Mouse (Mus musculus) erythroblast, embryonic 14.5 days (primary cell): ENCODE results near the gene Tulp2. TPM values are rescaled to one million over a fixed set of nuclear protein-coding genes. Genes with fewer than 3 reads are reported as not detected.
"Not testable (repeated sequence)": the region's sequence is repeated elsewhere in the genome, so short reads cannot be mapped to it uniquely, and the experiment has no call there.

Source experiments
- H3K27me3 ChIP-seq: 2 replicates; pipeline ENCODE4 v1.6.1; 2012; ENCODE audit warnings: inconsistent platforms; ENCODE audit not compliant: control insufficient read depth
- H3K36me3 ChIP-seq: 2 replicates; pipeline ENCODE4 v1.6.1; 2012; ENCODE audit warnings: mild to moderate bottlenecking, inconsistent platforms; ENCODE audit not compliant: control insufficient read depth
- H3K4me1 ChIP-seq: 2 replicates; pipeline ENCODE4 v1.6.1; 2012; ENCODE audit warnings: inconsistent platforms; ENCODE audit not compliant: control insufficient read depth
- H3K4me3 ChIP-seq: replicated peaks from 2 replicates; pipeline ENCODE3; 2012; ENCODE audit warnings: moderate library complexity, mild to moderate bottlenecking, inconsistent platforms
- H3K9me3 ChIP-seq: 2 replicates; pipeline ENCODE4 v1.6.1; 2012; ENCODE audit warnings: low read length, inconsistent platforms, mixed read lengths; ENCODE audit not compliant: control insufficient read depth
- GATA1 ChIP-seq: IDR thresholded peaks from 2 replicates; pipeline ENCODE4 v1.6.1; 2012; ENCODE audit warnings: low read length, inconsistent platforms, mixed read lengths
- TAL1 ChIP-seq: IDR thresholded peaks from 3 replicates; pipeline ENCODE4 v1.6.1; 2012; ENCODE audit warnings: low read length, inconsistent platforms, mixed read lengths
- polyA plus RNA-seq: library from polyadenylated mRNA; stranded (reverse); fragments of >175 nt; gene quantifications from 2 replicates; pipeline ENCODE4 v1.2.3, GENCODE M21; 2012

Gene Tulp2
- polyA plus RNA-seq, 1 experiment: 0.08 TPM

- Histone ChIP-seq H3K27me3 (no peaks in the 10 kb centered on the region), H3K36me3 (peaks cover 54% of the 10 kb centered on the region), H3K9me3 (no peaks in the 10 kb centered on the region), H3K4me1 (peaks cover 62% of the 10 kb centered on the region), H3K4me3 (peak overlapping the region; percentile 74)
- TF ChIP-seq TAL1 (no peak), GATA1 (no peak)
These were observed 16.6 kb upstream of the Tulp2 start for GRCm38 (mm10) chr7:45465112-45465511.

GRCm38 (mm10) chr7:45465549-45465948 is 16.1 kb upstream of the Tulp2 start:
- TF ChIP-seq TAL1 (no peak), GATA1 (no peak)
- Histone ChIP-seq H3K4me3 (peak overlapping the region; percentile 74), H3K27me3 (no peaks in the 10 kb centered on the region), H3K36me3 (peaks cover 50% of the 10 kb centered on the region), H3K4me1 (peaks cover 58% of the 10 kb centered on the region), H3K9me3 (no peaks in the 10 kb centered on the region)

- Histone ChIP-seq H3K9me3 (no peaks in the 10 kb centered on the region), H3K27me3 (no peaks in the 10 kb centered on the region), H3K4me1 (peaks cover 57% of the 10 kb centered on the region), H3K36me3 (peaks cover 44% of the 10 kb centered on the region), H3K4me3 (peak within 1 kb of the TSS; percentile 74)
- TF ChIP-seq TAL1 (no peak), GATA1 (no peak)
These were observed 15.2 kb upstream of the Tulp2 start, which contains the start of gene Bax for GRCm38 (mm10) chr7:45466283-45467089. TSS of gene Bax (minus strand) at chr7:45466898.

- peaks cover 56% of the 10 kb centered on the region for H3K4me1 ChIP-seq
- H3K9me3 ChIP-seq: no peaks in the 10 kb centered on the region
- H3K27me3 ChIP-seq: no peaks in the 10 kb centered on the region
- TF ChIP-seq GATA1: no peak
- TF ChIP-seq TAL1: no peak
- peak overlapping the region; percentile 74 for H3K4me3 ChIP-seq
- H3K36me3 ChIP-seq: peaks cover 37% of the 10 kb centered on the region
These were observed 14.5 kb upstream of the Tulp2 start for GRCm38 (mm10) chr7:45467090-45467670.

- Histone ChIP-seq H3K4me3 (no peak overlapping the region), H3K4me1 (peaks cover 49% of the 10 kb centered on the region), H3K9me3 (no peaks in the 10 kb centered on the region), H3K27me3 (no peaks in the 10 kb centered on the region), H3K36me3 (peaks cover 3% of the 10 kb centered on the region)
- TF ChIP-seq TAL1 (no peak), GATA1 (no peak)
These were observed 10.8 kb upstream of the Tulp2 start for GRCm38 (mm10) chr7:45470869-45471268.

DNA sequence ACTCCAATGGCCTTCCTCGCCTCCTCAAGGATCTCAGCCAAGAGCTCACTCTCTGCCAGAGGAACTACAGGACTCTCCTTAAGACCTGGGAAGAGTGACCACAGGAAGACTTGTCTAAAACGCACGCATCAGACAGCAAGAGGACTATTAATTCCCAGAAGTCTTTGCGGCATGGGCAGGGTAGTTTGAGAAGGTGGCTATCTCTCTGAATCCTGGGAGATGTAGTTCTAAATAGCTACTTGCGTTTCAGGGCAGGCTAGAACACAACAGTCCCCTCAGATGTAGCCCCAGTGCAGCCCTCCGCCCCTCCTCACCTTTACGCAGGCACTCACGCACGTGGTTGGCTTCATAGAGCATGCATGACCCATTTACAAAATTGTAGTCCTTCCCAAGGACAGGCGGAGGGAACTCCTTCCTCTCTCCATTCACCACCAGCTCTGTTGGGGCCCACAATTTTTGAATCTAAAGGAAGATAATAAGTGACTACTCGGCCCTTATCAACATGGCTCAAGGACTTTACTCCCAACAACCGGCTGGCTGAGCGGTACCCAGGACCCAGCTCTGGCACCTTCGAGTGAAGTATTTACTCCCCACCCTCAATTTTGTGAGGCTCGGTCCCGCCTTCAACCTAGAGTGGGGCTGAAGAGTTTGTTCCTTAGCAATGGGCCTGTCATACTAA is 6.2 kb upstream of the Tulp2 start:
- Histone ChIP-seq H3K9me3 (no peaks in the 10 kb centered on the region), H3K36me3 (peaks cover 8% of the 10 kb centered on the region; the same call in 1 of the 2 replicates), H3K4me1 (peaks cover 50% of the 10 kb centered on the region), H3K27me3 (no peaks in the 10 kb centered on the region), H3K4me3 (peak overlapping the region; percentile 58)
- no peak; the same call in 1 of the 2 replicates for TF ChIP-seq GATA1
- no peak for TF ChIP-seq TAL1

DNA sequence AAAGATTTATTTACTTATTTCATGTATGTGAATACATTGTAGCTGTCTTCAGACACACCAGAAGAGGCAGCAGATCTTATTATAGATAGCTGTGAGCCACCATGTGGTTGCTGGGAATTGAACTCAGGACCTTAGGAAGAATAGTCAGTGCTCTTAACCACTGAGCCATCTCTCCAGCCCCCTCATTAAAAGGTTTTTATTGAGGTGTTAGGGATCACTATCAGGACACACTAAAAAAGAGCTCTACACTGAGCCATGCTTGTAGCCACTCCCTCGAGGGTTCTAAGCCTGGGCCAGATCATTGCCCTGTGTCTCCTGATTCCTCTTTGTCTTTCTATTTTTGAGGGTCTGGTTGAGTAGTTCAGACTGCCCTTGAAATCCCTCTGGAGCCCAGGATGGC is 5.2 kb upstream of the Tulp2 start:
- Histone ChIP-seq H3K9me3 (no peaks in the 10 kb centered on the region), H3K27me3 (no peaks in the 10 kb centered on the region), H3K4me3 (no peak overlapping the region), H3K36me3 (peaks cover 8% of the 10 kb centered on the region; the same call in 1 of the 2 replicates), H3K4me1 (peaks cover 48% of the 10 kb centered on the region)
- TF ChIP-seq GATA1 (no peak), TAL1 (no peak)

GRCm38 (mm10) chr7:45477003-45477402 is 4.7 kb upstream of the Tulp2 start:
- TF ChIP-seq GATA1 (no peak), TAL1 (no peak)
- H3K36me3 ChIP-seq: peaks cover 8% of the 10 kb centered on the region; the same call in 1 of the 2 replicates
- H3K9me3 ChIP-seq: no peaks in the 10 kb centered on the region
- H3K4me3 ChIP-seq: no peak overlapping the region
- H3K27me3 ChIP-seq: no peaks in the 10 kb centered on the region
- peaks cover 47% of the 10 kb centered on the region for H3K4me1 ChIP-seq

DNA sequence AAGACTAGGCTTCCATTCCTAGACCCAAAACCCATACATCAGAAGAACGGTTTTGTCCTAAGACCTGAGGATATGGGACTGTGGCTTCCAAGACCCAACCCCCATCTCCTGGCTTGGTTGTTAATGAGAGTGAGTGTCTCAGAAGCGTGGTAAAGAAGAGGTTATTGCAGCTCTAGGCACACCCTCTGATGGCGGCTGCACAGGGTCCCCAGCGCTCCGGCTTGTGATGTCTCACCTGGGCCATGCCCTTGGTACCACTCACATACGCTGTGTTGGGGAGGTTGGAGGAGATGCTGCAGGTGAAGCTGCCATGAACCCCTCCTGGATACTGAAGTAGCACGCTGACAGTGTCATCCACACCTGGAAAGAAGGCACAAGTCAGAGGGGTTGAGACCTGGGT is 2.9 kb upstream of the Tulp2 start:
- Histone ChIP-seq H3K36me3 (peaks cover 8% of the 10 kb centered on the region; the same call in 1 of the 2 replicates), H3K4me3 (no peak overlapping the region), H3K4me1 (peaks cover 49% of the 10 kb centered on the region), H3K27me3 (no peaks in the 10 kb centered on the region), H3K9me3 (no peaks in the 10 kb centered on the region)
- TF ChIP-seq GATA1 (no peak), TAL1 (no peak)

- not testable (repeated sequence) for H3K4me3 ChIP-seq, H3K27me3 ChIP-seq, H3K9me3 ChIP-seq, H3K36me3 ChIP-seq
- H3K4me1 ChIP-seq: peaks cover 40% of the 10 kb centered on the region
These were observed 1.4 kb upstream of the Tulp2 start for GRCm38 (mm10) chr7:45480310-45480709.
